Mouse (Mus musculus): Measurements from ENCODE around the gene Pdzrn3. TPM values are rescaled to one million over a fixed set of nuclear protein-coding genes. Genes with fewer than 3 reads are reported as not detected.

Gene Pdzrn3
- polyA plus RNA-seq, 1 experiment from 2014 or later: 16.5 TPM

- WGBS: 18% methylated on average over 7 of the region's 7 CpGs
- no peaks in the 10 kb centered on the region for H3K27me3 ChIP-seq (replicated peaks; ENCODE audit: control insufficient read depth, insufficient read depth, low read length)
- 0 out of 2 replicates have a peak overlapping the region, but pooled peaks have one; percentile 5 for H3K27ac ChIP-seq (ENCODE audit: low read depth, low read length)
- H3K4me1 ChIP-seq (ENCODE audit: control insufficient read depth, insufficient read depth, low read length): peaks cover 26% of the 10 kb centered on the region
- peak; percentile 38; the same call in 1 of the 2 replicates for ATAC-seq
- no peaks in the 10 kb centered on the region for H3K9me3 ChIP-seq (replicated peaks; ENCODE audit: control insufficient read depth, low read length)
- no peak overlapping the region for H3K4me3 ChIP-seq (ENCODE audit: low read depth, low read length)
- H3K9ac ChIP-seq (ENCODE audit: low read length): no peak overlapping the region
- H3K4me2 ChIP-seq (ENCODE audit: low read length): no peak overlapping the region
- no peaks in the 10 kb centered on the region for H3K36me3 ChIP-seq (ENCODE audit: control insufficient read depth, insufficient read depth, low read length)
- DNase-seq (ENCODE audit: low spot score): peak; percentile 46
Observed at GRCm38 (mm10) chr6:101236230-101236629, 141.5 kb downstream of the Pdzrn3 start.

DNA sequence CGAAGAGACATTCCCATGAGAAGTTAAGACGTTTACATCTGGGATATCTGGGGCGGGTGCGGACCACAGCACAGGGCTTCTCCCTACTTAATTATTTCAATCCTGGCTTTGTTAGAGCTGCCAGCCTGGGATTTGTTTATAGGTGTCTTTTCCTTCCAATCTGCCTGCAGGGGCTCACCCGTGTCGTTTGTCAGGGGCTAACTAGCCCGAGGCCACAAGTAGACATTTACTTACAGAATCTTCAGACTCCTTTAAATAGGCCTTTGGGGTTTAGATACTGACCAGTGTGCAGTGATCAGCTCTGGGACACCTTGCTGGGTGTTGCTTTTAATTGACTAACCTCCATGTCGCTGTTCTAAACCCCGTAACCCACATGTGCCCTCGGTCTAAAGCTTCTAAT is 143.3 kb downstream of the Pdzrn3 start:
- no peak overlapping the region for H3K9ac ChIP-seq (ENCODE audit: low read length)
- 11% methylated on average over 10 of the region's 10 CpGs for WGBS
- H3K4me3 ChIP-seq (ENCODE audit: low read depth, low read length): no peak overlapping the region
- H3K27me3 ChIP-seq (replicated peaks; ENCODE audit: control insufficient read depth, insufficient read depth, low read length): no peaks in the 10 kb centered on the region
- no peak; the same call in 1 of the 2 replicates for ATAC-seq
- peak overlapping the region; percentile 14; the same call in 1 of the 2 replicates for H3K27ac ChIP-seq (ENCODE audit: low read depth, low read length)
- no peak overlapping the region for H3K4me2 ChIP-seq (ENCODE audit: low read length)
- peaks cover 26% of the 10 kb centered on the region for H3K4me1 ChIP-seq (ENCODE audit: control insufficient read depth, insufficient read depth, low read length)
- no peak for DNase-seq (ENCODE audit: low spot score)
- no peaks in the 10 kb centered on the region for H3K9me3 ChIP-seq (replicated peaks; ENCODE audit: control insufficient read depth, low read length)
- H3K36me3 ChIP-seq (ENCODE audit: control insufficient read depth, insufficient read depth, low read length): no peaks in the 10 kb centered on the region

- ATAC-seq: peak; percentile 91
- no peaks in the 10 kb centered on the region for H3K36me3 ChIP-seq (ENCODE audit: control insufficient read depth, insufficient read depth, low read length)
- H3K4me1 ChIP-seq (ENCODE audit: control insufficient read depth, insufficient read depth, low read length): peaks cover 26% of the 10 kb centered on the region
- no peak overlapping the region for H3K4me2 ChIP-seq (ENCODE audit: low read length)
- 13% methylated on average over 6 of the region's 6 CpGs for WGBS
- H3K9me3 ChIP-seq (replicated peaks; ENCODE audit: control insufficient read depth, low read length): no peaks in the 10 kb centered on the region
- H3K27me3 ChIP-seq (replicated peaks; ENCODE audit: control insufficient read depth, insufficient read depth, low read length): no peaks in the 10 kb centered on the region
- peak overlapping the region; percentile 63; the same call in 1 of the 2 replicates for H3K27ac ChIP-seq (ENCODE audit: low read depth, low read length)
- no peak overlapping the region for H3K4me3 ChIP-seq (ENCODE audit: low read depth, low read length)
- H3K9ac ChIP-seq (ENCODE audit: low read length): no peak overlapping the region
- DNase-seq (ENCODE audit: low spot score): peak; percentile 90
Observed at GRCm38 (mm10) chr6:101233680-101234079, 144.0 kb downstream of the Pdzrn3 start.

DNA sequence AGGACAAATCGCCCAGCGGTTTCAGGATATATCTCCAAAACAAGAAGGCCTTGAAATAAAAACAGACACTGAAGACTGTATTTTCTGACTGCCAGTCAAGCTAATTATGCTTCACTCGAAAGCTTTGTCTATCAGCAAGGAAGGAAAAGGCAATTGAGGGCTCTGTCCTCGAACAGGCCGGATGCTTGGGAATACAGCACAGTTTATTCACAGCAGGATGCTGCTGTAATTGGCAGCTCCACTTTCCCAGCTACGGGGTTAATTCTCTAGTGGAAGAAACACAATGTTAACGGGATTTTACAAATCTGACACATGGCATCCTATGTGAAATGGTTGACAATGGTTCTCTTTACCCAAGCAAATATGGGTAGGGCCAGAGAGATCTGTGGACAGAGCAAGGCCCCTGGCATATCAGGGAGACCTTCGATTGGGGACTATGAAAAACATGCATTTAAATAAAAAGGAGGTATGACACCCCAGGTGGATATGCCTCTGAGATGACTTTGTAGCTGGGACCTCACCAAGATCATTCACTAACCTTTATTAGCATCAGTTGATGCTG is 150.3 kb downstream of the Pdzrn3 start:
- 4% methylated on average over 8 of the region's 8 CpGs for WGBS
- H3K4me3 ChIP-seq (ENCODE audit: low read depth, low read length): no peak overlapping the region
- no peak overlapping the region for H3K9ac ChIP-seq (ENCODE audit: low read length)
- no peaks in the 10 kb centered on the region for H3K9me3 ChIP-seq (replicated peaks; ENCODE audit: control insufficient read depth, low read length)
- H3K27ac ChIP-seq (ENCODE audit: low read depth, low read length): peak overlapping the region; percentile 65
- no peaks in the 10 kb centered on the region for H3K27me3 ChIP-seq (replicated peaks; ENCODE audit: control insufficient read depth, insufficient read depth, low read length)
- DNase-seq (ENCODE audit: low spot score): peak; percentile 70
- peaks cover 10% of the 10 kb centered on the region for H3K4me1 ChIP-seq (ENCODE audit: control insufficient read depth, insufficient read depth, low read length)
- H3K4me2 ChIP-seq (ENCODE audit: low read length): 0 out of 2 replicates have a peak overlapping the region, but pooled peaks have one; percentile 6
- ATAC-seq: peak; percentile 68
- H3K36me3 ChIP-seq (ENCODE audit: control insufficient read depth, insufficient read depth, low read length): no peaks in the 10 kb centered on the region

DNA sequence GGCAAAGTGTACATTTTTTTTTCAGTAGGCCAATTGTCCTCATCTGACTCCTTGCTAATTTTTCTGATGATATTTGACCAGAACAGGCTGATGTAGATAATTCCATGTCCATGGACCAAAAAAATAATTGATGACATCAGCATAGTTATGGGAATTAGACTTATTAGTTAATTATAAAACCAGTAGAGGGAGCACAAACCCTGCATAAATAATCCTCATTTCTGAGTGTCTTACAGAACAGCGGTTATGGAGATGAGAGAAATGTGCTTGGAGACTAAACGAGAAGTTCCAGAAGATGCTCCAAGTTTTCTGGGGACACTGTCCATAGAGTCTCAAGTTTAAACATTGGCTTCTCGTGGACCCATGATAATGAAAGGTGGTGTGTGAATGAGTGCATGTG is 157.4 kb downstream of the Pdzrn3 start:
- ATAC-seq: no peak
- no peak overlapping the region for H3K9ac ChIP-seq (ENCODE audit: low read length)
- H3K27me3 ChIP-seq (replicated peaks; ENCODE audit: control insufficient read depth, insufficient read depth, low read length): no peaks in the 10 kb centered on the region
- H3K4me2 ChIP-seq (ENCODE audit: low read length): no peak overlapping the region
- peak; percentile 67 for DNase-seq (ENCODE audit: low spot score)
- 66% methylated on average over 3 of the region's 3 CpGs for WGBS
- H3K4me1 ChIP-seq (ENCODE audit: control insufficient read depth, insufficient read depth, low read length): no peaks in the 10 kb centered on the region; the same call in 1 of the 2 replicates
- H3K4me3 ChIP-seq (ENCODE audit: low read depth, low read length): no peak overlapping the region
- H3K27ac ChIP-seq (ENCODE audit: low read depth, low read length): no peak overlapping the region
- H3K36me3 ChIP-seq (ENCODE audit: control insufficient read depth, insufficient read depth, low read length): no peaks in the 10 kb centered on the region
- H3K9me3 ChIP-seq (replicated peaks; ENCODE audit: control insufficient read depth, low read length): no peaks in the 10 kb centered on the region

DNA sequence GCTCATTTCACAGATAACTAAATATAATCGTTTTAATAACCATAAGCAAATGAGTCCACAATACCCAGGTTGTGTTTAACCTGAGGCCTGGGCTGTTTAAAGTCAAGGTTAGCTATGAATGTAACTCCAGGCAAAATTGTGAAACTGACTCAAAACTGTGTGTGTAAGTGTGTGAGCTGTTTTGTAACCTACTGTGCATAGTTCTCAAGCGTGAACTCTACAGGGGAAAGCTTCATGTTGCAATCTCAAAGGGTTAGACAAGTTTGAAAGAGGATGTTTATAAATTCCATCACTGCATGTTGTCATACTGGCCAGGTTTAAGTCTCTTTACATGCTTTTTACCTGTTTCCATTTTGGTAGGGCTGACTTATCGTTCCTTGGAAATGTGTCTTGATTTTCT is 158.7 kb downstream of the Pdzrn3 start:
- no peak for ATAC-seq
- Histone ChIP-seq H3K4me2 (ENCODE audit: low read length) (no peak overlapping the region), H3K9me3 (replicated peaks; ENCODE audit: control insufficient read depth, low read length) (no peaks in the 10 kb centered on the region), H3K9ac (ENCODE audit: low read length) (no peak overlapping the region), H3K36me3 (ENCODE audit: control insufficient read depth, insufficient read depth, low read length) (no peaks in the 10 kb centered on the region), H3K27ac (ENCODE audit: low read depth, low read length) (no peak overlapping the region), H3K27me3 (replicated peaks; ENCODE audit: control insufficient read depth, insufficient read depth, low read length) (no peaks in the 10 kb centered on the region), H3K4me3 (ENCODE audit: low read depth, low read length) (no peak overlapping the region), H3K4me1 (ENCODE audit: control insufficient read depth, insufficient read depth, low read length) (peaks cover 3% of the 10 kb centered on the region; the same call in 1 of the 2 replicates)
- WGBS: 94% methylated on average over 3 of the region's 3 CpGs
- DNase-seq (ENCODE audit: low spot score): no peak

DNA sequence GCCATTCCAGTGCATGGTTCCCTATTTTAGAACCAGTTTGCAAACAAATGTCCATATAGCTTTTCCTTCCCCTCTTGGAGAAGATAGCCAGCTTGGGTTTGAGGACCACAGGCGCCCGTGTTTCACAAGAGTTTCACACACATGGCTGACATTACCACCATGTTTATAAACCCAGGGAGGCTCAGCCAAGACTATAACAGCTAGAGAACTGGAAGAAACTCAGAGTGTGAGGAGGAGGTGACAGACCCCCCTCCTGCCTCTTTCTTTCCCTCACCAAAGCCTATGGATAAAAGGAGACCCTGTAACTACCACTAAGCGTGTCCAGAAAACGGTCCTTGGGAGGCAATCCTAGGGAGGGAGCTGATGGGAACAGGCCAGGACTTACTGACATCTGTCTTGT is 159.5 kb downstream of the Pdzrn3 start:
- ATAC-seq (no peak), DNase-seq (ENCODE audit: low spot score) (no peak)
- H3K9ac ChIP-seq (ENCODE audit: low read length): no peak overlapping the region
- no peak overlapping the region for H3K4me2 ChIP-seq (ENCODE audit: low read length)
- no peak overlapping the region for H3K4me3 ChIP-seq (ENCODE audit: low read depth, low read length)
- H3K4me1 ChIP-seq (ENCODE audit: control insufficient read depth, insufficient read depth, low read length): peaks cover 3% of the 10 kb centered on the region; the same call in 1 of the 2 replicates
- H3K27me3 ChIP-seq (replicated peaks; ENCODE audit: control insufficient read depth, insufficient read depth, low read length): no peaks in the 10 kb centered on the region
- H3K36me3 ChIP-seq (ENCODE audit: control insufficient read depth, insufficient read depth, low read length): no peaks in the 10 kb centered on the region
- WGBS: 69% methylated on average over 4 of the region's 4 CpGs
- H3K9me3 ChIP-seq (replicated peaks; ENCODE audit: control insufficient read depth, low read length): no peaks in the 10 kb centered on the region
- no peak overlapping the region for H3K27ac ChIP-seq (ENCODE audit: low read depth, low read length)

DNA sequence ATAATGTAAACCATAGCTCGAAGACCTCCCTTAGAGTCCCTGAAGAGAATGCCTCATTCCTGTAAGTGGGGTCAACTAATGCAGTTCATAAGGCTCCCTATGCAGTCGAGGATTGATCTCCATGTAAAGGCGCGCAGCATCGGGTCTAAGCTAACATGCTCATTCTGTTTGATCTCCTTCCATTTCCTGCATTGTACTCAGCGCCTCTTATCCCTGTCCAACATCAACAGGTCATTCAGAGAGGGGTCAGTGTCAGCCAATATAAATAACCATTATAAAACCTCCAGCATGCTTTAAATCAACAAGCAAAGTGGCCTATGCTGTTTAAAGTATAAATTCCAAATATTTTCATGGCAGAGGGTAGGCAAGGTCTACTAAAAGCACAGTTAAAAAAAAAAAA is 159.9 kb downstream of the Pdzrn3 start:
- 84% methylated on average over 6 of the region's 6 CpGs for WGBS

DNA sequence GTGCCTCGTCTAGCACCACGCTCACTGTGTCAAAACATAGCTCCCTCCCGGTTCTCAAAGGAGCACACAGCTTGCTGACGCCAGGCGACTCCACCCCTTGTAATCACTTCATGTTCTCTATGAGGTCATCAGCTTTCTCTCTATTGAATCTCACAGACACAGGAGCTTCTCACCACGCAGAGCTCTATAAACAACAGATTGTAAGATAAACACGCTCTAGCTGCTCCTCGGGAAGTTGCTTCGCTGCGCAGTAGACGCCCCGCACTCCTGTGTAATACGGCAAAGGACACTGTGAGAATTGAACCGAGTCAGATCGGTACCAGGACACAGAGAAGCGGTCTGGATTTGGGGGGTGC is 162.3 kb downstream of the Pdzrn3 start:
- Histone ChIP-seq H3K4me3 (ENCODE audit: low read depth, low read length) (no peak overlapping the region), H3K4me1 (ENCODE audit: control insufficient read depth, insufficient read depth, low read length) (peaks cover 17% of the 10 kb centered on the region), H3K36me3 (ENCODE audit: control insufficient read depth, insufficient read depth, low read length) (no peaks in the 10 kb centered on the region), H3K9me3 (replicated peaks; ENCODE audit: control insufficient read depth, low read length) (no peaks in the 10 kb centered on the region), H3K9ac (ENCODE audit: low read length) (no peak overlapping the region), H3K4me2 (ENCODE audit: low read length) (peak overlapping the region; percentile 16; the same call in 1 of the 2 replicates), H3K27ac (ENCODE audit: low read depth, low read length) (0 out of 2 replicates have a peak overlapping the region, but pooled peaks have one; percentile 61), H3K27me3 (replicated peaks; ENCODE audit: control insufficient read depth, insufficient read depth, low read length) (no peaks in the 10 kb centered on the region)
- 42% methylated on average over 16 of the region's 16 CpGs for WGBS
- DNase-seq (ENCODE audit: low spot score) (peak; percentile 86), ATAC-seq (peak; percentile 77)

More for the DNA sequence above, 159.9 kb downstream of the Pdzrn3 start:
- H3K4me2 ChIP-seq (ENCODE audit: low read length): no peak overlapping the region
- ATAC-seq (no peak), DNase-seq (ENCODE audit: low spot score) (no peak)
- no peak overlapping the region for H3K9ac ChIP-seq (ENCODE audit: low read length)
- no peaks in the 10 kb centered on the region for H3K27me3 ChIP-seq (replicated peaks; ENCODE audit: control insufficient read depth, insufficient read depth, low read length)
- no peaks in the 10 kb centered on the region for H3K9me3 ChIP-seq (replicated peaks; ENCODE audit: control insufficient read depth, low read length)
- no peak overlapping the region for H3K4me3 ChIP-seq (ENCODE audit: low read depth, low read length)
- H3K36me3 ChIP-seq (ENCODE audit: control insufficient read depth, insufficient read depth, low read length): no peaks in the 10 kb centered on the region
- H3K4me1 ChIP-seq (ENCODE audit: control insufficient read depth, insufficient read depth, low read length): peaks cover 6% of the 10 kb centered on the region; the same call in 1 of the 2 replicates
- H3K27ac ChIP-seq (ENCODE audit: low read depth, low read length): no peak overlapping the region
